Mouse (Mus musculus) CD4-positive, CD25-positive, alpha-beta regulatory T cell, adult 2 months (primary cell): Measurements from ENCODE around the gene Fpr-rs4.
A peak's percentile ranks its signal among the peaks of the same experiment; 100 is the strongest.
"Not testable (repeated sequence)": the region's sequence is repeated elsewhere in the genome, so short reads cannot be mapped to it uniquely, and the experiment has no call there.

Experiments
- DNase-seq: peaks from one replicate; pipeline ENCODE4 v3.0.0-alpha.2; 2012; ENCODE audit warnings: low read depth, low spot score

Gene Fpr-rs4

GRCm38 (mm10) chr17:18021433-18021832 is at the start of gene Fpr-rs4:
TSS of gene Fpr-rs4 (plus strand) at chr17:18021733.
- no peak for DNase-seq

- peak; percentile 46 for DNase-seq
Measured at GRCm38 (mm10) chr17:17973443-17973842, 48.1 kb upstream of the Fpr-rs4 start.

GRCm38 (mm10) chr17:17981232-17981631 is 40.3 kb upstream of the Fpr-rs4 start:
- DNase-seq, result not testable (repeated sequence)

GRCm38 (mm10) chr17:18004752-18005151 is 16.8 kb upstream of the Fpr-rs4 start:
- DNase-seq, result peak; percentile 2

GRCm38 (mm10) chr17:18049124-18049523 is 27.6 kb downstream of the Fpr-rs4 start, which contains the start of gene Vmn2r124:
TSS of gene Vmn2r124 (plus strand) at chr17:18049424.
- DNase-seq, result no peak
